Mouse (Mus musculus) subcutaneous adipose tissue, adult 2 months (tissue): ENCODE measurements around the gene Zdhhc6. TPM values are rescaled to one million over a fixed set of nuclear protein-coding genes. Genes with fewer than 3 reads are reported as not detected.

Experiments
- polyA plus RNA-seq: library from polyadenylated mRNA; depleted of rRNA; stranded (reverse); fragments of >200 nt; gene quantifications from 2 replicates; pipeline ENCODE4 v1.2.3, GENCODE M21; 2012; ENCODE audit warnings: low replicate concordance; rRNA removed

Gene Zdhhc6
- polyA plus RNA-seq, result 16.5 and 17.7 TPM in 2 replicates

DNA sequence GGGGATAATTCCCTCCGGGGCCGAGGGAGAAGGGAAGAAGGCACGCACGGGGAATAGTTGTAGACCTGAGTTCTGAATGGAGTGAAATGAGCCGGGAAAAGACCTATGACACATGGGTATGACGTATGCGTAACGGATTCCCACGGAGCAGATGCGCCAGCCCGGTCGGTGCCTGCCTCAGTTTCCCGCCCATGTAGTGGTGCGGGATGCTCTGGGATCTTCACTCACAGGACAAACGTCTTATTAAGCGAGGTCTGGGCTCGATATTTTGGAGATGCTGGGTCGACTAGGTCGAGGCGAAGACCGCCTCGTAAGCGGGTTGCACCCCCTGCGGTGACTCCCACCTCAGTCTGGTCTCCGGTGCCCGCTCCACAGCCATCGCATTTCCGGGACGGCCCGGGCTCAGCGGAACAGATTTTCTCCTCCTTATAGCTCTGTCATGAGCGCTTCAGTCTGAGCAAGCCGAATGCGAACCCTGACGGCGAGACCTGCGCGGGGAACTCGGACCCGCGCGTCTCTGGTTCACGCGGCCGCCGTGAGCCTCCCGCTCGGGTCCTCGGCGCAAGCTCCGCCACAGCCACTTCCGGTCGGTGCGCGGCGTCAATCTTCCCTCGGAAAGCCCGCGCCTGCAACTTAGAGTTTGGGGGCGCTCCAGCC is at the start of gene Zdhhc6:
TSS of gene Zdhhc6 (minus strand) at position 581 of the 657 bp plus-strand sequence.

GRCm38 (mm10) chr19:55316109-55316714 is 380 bp upstream of the Zdhhc6 start, which contains the start of gene Vti1a:
Gene Vti1a, plus strand, starts transcription at chr19:55316295.

GRCm38 (mm10) chr19:55251383-55252124 is 64.3 kb downstream of the Zdhhc6 start, which contains the start of gene Acsl5:
Gene Acsl5, plus strand, starts transcription at chr19:55251938.

GRCm38 (mm10) chr19:55241186-55241645 is 74.6 kb downstream of the Zdhhc6 start, which contains the start of gene Gucy2g:
Gene Gucy2g, minus strand, starts transcription at chr19:55241236.

Other genes starting within 250 kb of the Zdhhc6 start
- gene Gpam, start 188.8 kb downstream of the Zdhhc6 start, polyA plus RNA-seq, result 195 and 242 TPM in 2 replicates
- gene Tectb, start 135.3 kb downstream of the Zdhhc6 start, polyA plus RNA-seq, result 0.10 and 0.15 TPM in 2 replicates
- 0.24 and 2.8 TPM in 2 replicates for gene Gucy2g, start 74.8 kb downstream of the Zdhhc6 start, polyA plus RNA-seq
- gene Acsl5, start 64.1 kb downstream of the Zdhhc6 start, polyA plus RNA-seq, result 19.0 and 20.4 TPM in 2 replicates
- gene Vti1a, start 263 bp upstream of the Zdhhc6 start, polyA plus RNA-seq, result 12.9 and 14.9 TPM in 2 replicates